Mouse (Mus musculus): ENCODE results near the gene Pald1.

- TF ChIP-seq GATA1 (IDR thresholded peaks at IDR 0.05; ENCODE audit: low read length) (no peak), TAL1 (IDR thresholded peaks at IDR 0.05; ENCODE audit: low read length) (no peak)
Observed at GRCm38 (mm10) chr10:61355611-61356010, 27.7 kb downstream of the Pald1 start.
